Mouse (Mus musculus) G1E (cell line): ENCODE measurements around the gene Rab2b.

ENCODE experiments used
- CTCF ChIP-seq: IDR thresholded peaks from 2 replicates; pipeline ENCODE4 v1.5.1; 2012; ENCODE audit warnings: low read depth, low read length, inconsistent platforms, mixed read lengths
- GATA1 ChIP-seq: IDR thresholded peaks from 2 replicates; pipeline ENCODE4 v1.6.1; 2012; ENCODE audit warnings: borderline replicate concordance, low read length, inconsistent platforms, mixed read lengths
- GATA2 ChIP-seq: IDR thresholded peaks from 2 replicates; pipeline ENCODE4 v1.6.1; 2012; ENCODE audit warnings: low read depth, low read length, inconsistent platforms, borderline replicate concordance
- POLR2AphosphoS5 ChIP-seq: IDR thresholded peaks from 2 replicates; pipeline ENCODE4 v1.6.1; 2012; ENCODE audit warnings: low read depth, low read length, inconsistent platforms; ENCODE audit not compliant: insufficient replicate concordance
- TAL1 ChIP-seq: conservative IDR thresholded peaks from 2 replicates; pipeline ENCODE4 v1.6.1; 2012; ENCODE audit warnings: low read depth, low read length, inconsistent platforms, mixed read lengths

DNA sequence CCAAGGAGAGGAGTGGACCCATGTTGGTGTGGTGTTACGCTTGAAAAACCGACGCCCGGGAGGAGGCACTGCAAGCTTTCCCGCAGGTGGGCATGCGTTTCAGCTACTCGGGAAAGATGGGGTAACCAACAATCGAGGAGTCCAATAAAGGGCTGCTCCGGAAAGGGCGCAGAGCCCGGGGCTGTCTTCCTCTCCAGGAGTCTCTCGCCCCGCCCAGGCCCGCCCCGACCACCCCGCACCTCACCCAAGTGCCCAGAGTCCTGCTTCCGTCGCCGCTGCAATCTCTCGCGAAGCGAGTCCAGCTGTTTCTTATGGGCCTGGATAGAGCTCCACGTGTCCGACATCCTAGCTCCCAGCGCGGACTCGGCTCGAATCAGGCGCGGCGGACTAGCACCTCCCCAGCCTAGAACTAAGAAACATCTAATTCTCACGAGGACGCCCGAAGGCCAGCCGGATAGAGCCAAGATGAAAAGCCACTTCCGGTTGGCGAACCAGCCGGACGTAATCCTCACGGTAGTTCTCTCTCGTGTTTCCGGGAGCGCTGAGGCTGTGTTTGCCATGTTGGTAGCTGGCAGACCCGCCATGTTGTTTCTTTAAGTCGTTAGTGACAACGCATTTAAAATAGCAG lies 25.4 kb upstream of the Rab2b start, which contains the start of gene Mettl3:
- no peak for TF ChIP-seq CTCF
- no peak for TF ChIP-seq GATA1
- no peak for TF ChIP-seq TAL1
- no peak for TF ChIP-seq GATA2
- TF ChIP-seq POLR2AphosphoS5 = no peak; the same call in 1 of the 2 replicates
